Mouse (Mus musculus): ENCODE measurements around the gene Smarcc2.
A peak's percentile ranks its signal among the peaks of the same experiment; 100 is the strongest.

DNA sequence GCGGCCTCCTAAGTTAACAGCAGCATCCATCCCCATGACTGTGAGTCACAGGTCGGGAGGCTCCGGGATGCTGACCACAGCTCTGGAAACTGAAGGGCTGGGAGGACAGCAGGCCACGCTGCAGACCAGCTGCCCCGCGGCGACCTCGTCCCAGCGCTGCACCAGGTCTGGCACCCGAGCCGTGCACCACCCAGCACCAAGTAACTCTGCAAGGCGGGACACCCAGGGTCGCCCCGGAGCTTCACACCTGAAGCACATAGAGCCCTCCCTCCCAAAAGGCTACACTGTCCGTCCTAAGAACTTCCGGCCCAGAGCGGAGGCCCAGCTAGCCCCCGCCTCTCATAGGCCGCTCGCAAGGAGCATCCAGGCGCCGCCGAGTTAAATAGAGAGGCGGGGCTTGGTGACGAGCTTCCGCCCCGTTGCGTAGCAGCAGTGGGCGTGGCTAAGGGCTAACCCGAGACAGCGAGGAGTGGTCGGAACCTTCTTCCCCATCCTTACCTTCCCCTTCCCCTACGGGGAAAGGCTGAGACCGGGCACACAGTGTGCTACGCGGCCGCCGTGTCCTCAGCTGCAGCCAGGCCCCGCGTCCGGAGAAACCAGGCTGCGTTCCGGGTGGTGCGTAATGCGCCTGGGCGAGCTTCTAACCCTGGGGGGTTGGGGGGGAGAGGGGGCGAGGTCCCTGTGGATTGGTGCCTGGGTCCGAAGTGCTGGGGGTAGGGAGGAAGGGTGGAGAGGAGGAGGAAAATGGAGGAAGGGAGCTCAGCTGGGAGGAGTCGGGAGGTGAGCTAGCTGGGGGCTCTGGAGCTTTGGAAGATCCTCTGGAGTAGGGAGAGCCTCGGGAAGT lies 47.6 kb upstream of the Smarcc2 start, which contains the start of the genes Nabp2 and Rnf41:
- TF ChIP-seq POLR2A (IDR thresholded peaks at IDR 0.05; ENCODE audit: low read depth, low read length) (peak; percentile 80), CTCF (conservative IDR thresholded peaks at IDR 0.05; ENCODE audit: insufficient read depth, insufficient read length, low read depth, low read length) (no peak)

All from kidney, adult 2 months (tissue).